Mouse (Mus musculus) hindbrain, postnatal 0 days (tissue): ENCODE measurements around the gene Olfr1022. TPM values are rescaled to one million over a fixed set of nuclear protein-coding genes. Genes with fewer than 3 reads are reported as not detected.

ENCODE experiments used
- ATAC-seq: fragments of 200-750 bp; cut with Nextera tagmentation; 2 replicates; pipeline ENCODE4 v1.8.0; 2017; ENCODE audit warnings: mild to moderate bottlenecking, moderate TSS enrichment, moderate library complexity
- DNase-seq: peaks from one replicate; pipeline ENCODE4 v3.0.0-alpha.2; 2015; ENCODE audit warnings: low spot score
- H3K27ac ChIP-seq: fragments of 300-500 bp; sonication (generic); 2 replicates; pipeline ENCODE4 v1.5.1; 2014; ENCODE audit warnings: mild to moderate bottlenecking
- H3K27me3 ChIP-seq: fragments of 300-500 bp; sonication (generic); 2 replicates; pipeline ENCODE4 v1.6.1; 2014; ENCODE audit warnings: low read length, mixed read lengths; ENCODE audit not compliant: insufficient read depth
- H3K36me3 ChIP-seq: fragments of 300-500 bp; sonication (generic); 2 replicates; pipeline ENCODE4 v1.6.1; 2014; ENCODE audit warnings: low read length, mixed read lengths; ENCODE audit not compliant: insufficient read depth
- H3K4me1 ChIP-seq: fragments of 300-500 bp; sonication (generic); 2 replicates; pipeline ENCODE4 v1.6.1; 2014; ENCODE audit warnings: antibody characterized with exemption, low read length, mixed read lengths; ENCODE audit not compliant: insufficient read depth
- H3K4me2 ChIP-seq: fragments of 300-500 bp; sonication (generic); 2 replicates; pipeline ENCODE4 v1.6.1; 2014; ENCODE audit warnings: low read depth, mild to moderate bottlenecking, low read length, moderate library complexity, mixed read lengths
- H3K4me3 ChIP-seq: fragments of 300-500 bp; sonication (generic); 2 replicates; pipeline ENCODE4 v1.5.1; 2014; ENCODE audit warnings: low read length
- H3K9ac ChIP-seq: fragments of 300-500 bp; sonication (generic); replicated peaks from 2 replicates; pipeline ENCODE4 v1.6.1; 2014; ENCODE audit warnings: mild to moderate bottlenecking, low read length, moderate library complexity, mixed read lengths
- H3K9me3 ChIP-seq: fragments of 300-500 bp; sonication (generic); 2 replicates; pipeline ENCODE4 v1.6.1; 2016; ENCODE audit warnings: low read length, mixed read lengths
- CTCF ChIP-seq: IDR thresholded peaks from 2 replicates; pipeline ENCODE4 v1.5.1; 2016; ENCODE audit warnings: antibody characterized with exemption, control low read depth, low read depth
- WGBS: fragments of 180-500 bp; shearing (Covaris S2); extraction: QIAGEN DNeasy Blood & Tissue Kit; methylation state at CpG from one replicate; pipeline ENCODE4 v1.1.7; 2014; 5-methylcytosine and 5-hydroxymethylcytosine counted together
- polyA plus RNA-seq: library from polyadenylated mRNA; unstranded; fragments of >200 nt; fragmentation: Nextera tagmentation; extraction: Ambion mirVana; gene quantifications from 2 replicates; pipeline ENCODE4 v1.2.1, GENCODE M21; 2015
- total RNA-seq: library from RNA; depleted of rRNA; stranded (reverse); fragments of >200 nt; gene quantifications from 2 replicates; pipeline ENCODE4 v1.2.3, GENCODE M21; 2014; rRNA removed

Olfr1022 gene
- total RNA-seq (not detected in 2 replicates), polyA plus RNA-seq (not detected in 2 replicates)

DNA sequence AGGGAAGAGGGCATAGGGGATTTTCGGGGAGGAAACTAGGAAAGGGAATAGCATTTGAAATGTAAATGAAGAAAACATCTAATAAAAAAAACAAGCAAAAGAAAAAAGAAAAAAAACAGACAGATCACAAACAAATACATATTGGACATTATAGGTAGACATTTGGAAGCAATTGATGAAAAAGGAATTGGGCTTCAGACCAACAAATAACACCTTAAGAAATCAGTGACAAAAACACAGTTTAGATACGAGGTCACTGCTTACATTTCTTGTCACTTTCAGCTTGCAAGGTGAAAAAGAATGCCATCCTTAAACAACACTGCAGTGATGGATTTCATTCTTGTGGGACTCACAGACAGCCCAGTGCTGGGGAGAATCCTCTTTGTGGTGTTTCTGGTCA is at the start of gene Olfr1022:
Olfr1022 (plus strand) TSS at position 301 of the 400 bp plus-strand sequence.
- H3K27ac ChIP-seq: no peak within 1 kb of the TSS
- WGBS: 53% methylated on average over 2 of the region's 2 CpGs
- H3K36me3 ChIP-seq: no peaks in the 10 kb centered on the region
- no peak for TF ChIP-seq CTCF
- H3K4me2 ChIP-seq: no peak within 1 kb of the TSS
- DNase-seq (no peak), ATAC-seq (no peak)
- H3K27me3 ChIP-seq: no peaks in the 10 kb centered on the region
- H3K9ac ChIP-seq: no peak within 1 kb of the TSS
- H3K9me3 ChIP-seq: no peaks in the 10 kb centered on the region
- H3K4me3 ChIP-seq: no peak within 1 kb of the TSS
- H3K4me1 ChIP-seq: no peaks in the 10 kb centered on the region

DNA sequence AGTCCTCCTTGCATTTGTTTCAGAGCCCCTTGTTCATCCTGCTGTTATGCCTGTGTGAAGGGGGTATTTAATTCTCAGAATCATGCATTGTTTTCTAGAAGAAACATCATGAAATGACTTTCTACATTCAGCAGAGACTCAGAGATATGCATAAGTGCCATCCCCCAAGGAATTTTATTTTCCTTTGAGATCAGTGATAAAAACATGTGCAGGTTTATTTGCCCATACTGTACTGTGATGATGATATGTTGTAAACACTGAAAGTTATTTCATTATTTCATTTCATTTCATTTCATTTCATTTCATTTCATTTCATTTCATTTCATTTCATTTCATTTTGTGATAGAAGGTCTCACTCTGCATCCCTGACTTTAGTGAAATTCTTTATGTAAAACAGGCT is 23.0 kb upstream of the Olfr1022 start, which contains the start of gene Olfr1019:
Olfr1019 (minus strand) TSS at position 101 of the 400 bp plus-strand sequence.
- Histone ChIP-seq H3K36me3 (no peaks in the 10 kb centered on the region), H3K4me1 (no peaks in the 10 kb centered on the region)
- no peak for ATAC-seq

DNA sequence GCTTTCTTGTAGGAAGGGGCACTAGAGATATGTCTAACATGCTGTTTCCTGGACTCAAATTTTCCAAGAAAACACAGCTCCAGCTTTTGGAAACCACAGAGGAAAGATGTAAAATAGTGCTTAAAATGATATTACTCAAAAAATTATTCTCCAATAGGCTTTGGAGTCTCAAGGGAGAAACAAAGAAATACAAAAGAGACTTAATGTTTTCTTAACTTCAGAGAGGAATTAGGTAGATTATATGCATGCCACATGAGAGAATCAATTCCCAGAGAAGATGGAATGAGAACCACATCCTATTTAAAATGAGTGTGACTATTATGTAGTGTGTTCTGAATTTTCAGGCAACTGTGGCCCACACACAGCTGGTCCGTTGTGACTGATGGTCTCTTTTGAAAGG is 21.7 kb upstream of the Olfr1022 start, which contains the start of gene Olfr1020:
Olfr1020 (plus strand) TSS at position 301 of the 400 bp plus-strand sequence.
- no peak for DNase-seq
- whole genome bisulfite sequencing: 86% methylated on average over 1 of the region's 1 CpGs
- TF ChIP-seq CTCF: no peak

More for the DNA sequence above, 23.0 kb upstream of the Olfr1022 start, which contains the start of gene Olfr1019:
- H3K9ac ChIP-seq: no peak within 1 kb of the TSS
- no peak within 1 kb of the TSS for H3K4me3 ChIP-seq
- H3K9me3 ChIP-seq: no peaks in the 10 kb centered on the region
- no peaks in the 10 kb centered on the region for H3K27me3 ChIP-seq
- no peak for TF ChIP-seq CTCF
- H3K4me2 ChIP-seq: no peak within 1 kb of the TSS
- no peak for DNase-seq
- no peak within 1 kb of the TSS for H3K27ac ChIP-seq

DNA sequence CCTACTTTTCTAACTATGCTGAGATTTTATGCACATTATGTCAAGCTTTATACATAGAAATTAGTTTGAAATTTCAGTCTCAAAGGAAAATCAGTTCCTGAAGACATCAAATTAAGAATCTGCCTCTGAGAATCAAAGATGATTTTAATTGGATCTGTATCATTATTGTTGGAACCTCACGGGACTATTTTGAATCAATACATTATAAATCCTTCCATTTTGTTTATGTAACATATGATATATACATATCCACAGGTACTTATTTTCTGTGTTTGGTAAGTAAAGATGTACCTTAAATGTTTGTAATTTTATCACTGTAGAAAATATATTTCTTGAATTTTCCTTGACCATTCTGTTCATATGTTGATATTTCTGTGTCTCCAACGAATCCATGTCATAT is 16.9 kb downstream of the Olfr1022 start, which contains the start of gene Olfr1023:
Olfr1023 (plus strand) TSS at position 301 of the 400 bp plus-strand sequence.
- Histone ChIP-seq H3K36me3 (no peaks in the 10 kb centered on the region), H3K27me3 (no peaks in the 10 kb centered on the region), H3K9ac (no peak within 1 kb of the TSS), H3K4me1 (no peaks in the 10 kb centered on the region), H3K27ac (no peak within 1 kb of the TSS), H3K4me3 (no peak within 1 kb of the TSS), H3K9me3 (no peaks in the 10 kb centered on the region), H3K4me2 (no peak within 1 kb of the TSS)
- ATAC-seq (no peak), DNase-seq (no peak)
- 74% methylated on average over 2 of the region's 2 CpGs for WGBS
- no peak for TF ChIP-seq CTCF

More for the DNA sequence above, 21.7 kb upstream of the Olfr1022 start, which contains the start of gene Olfr1020:
- Histone ChIP-seq H3K4me1 (no peaks in the 10 kb centered on the region), H3K36me3 (no peaks in the 10 kb centered on the region), H3K27ac (no peak within 1 kb of the TSS), H3K9ac (no peak within 1 kb of the TSS), H3K4me2 (no peak within 1 kb of the TSS), H3K9me3 (no peaks in the 10 kb centered on the region), H3K27me3 (no peaks in the 10 kb centered on the region), H3K4me3 (no peak within 1 kb of the TSS)
- ATAC-seq: no peak

DNA sequence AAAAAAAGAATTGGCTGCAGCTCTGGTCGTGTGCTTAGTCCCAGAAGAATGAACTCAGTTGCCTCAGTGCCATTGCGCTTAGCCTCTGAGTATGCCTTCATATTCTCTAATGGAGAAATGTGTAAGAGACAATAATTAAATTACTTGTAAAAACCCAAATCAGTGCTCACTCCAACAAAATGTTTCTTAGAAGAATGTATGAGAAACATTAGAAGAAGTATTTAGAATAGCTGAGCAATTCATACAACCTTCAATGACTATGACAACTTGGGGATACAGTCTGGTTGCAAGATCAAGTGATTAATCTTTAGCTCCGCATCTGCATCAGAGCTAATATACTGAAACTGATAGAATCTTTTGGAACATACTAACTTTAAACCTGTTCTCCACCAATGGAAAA is 36.6 kb downstream of the Olfr1022 start, which contains the start of gene Olfr1024:
Olfr1024 (minus strand) TSS at position 101 of the 400 bp plus-strand sequence.
- no peak for TF ChIP-seq CTCF
- no peaks in the 10 kb centered on the region for H3K27me3 ChIP-seq
- ATAC-seq (no peak), DNase-seq (no peak)
- WGBS: 87% methylated on average over 3 of the region's 3 CpGs
- H3K36me3 ChIP-seq: no peaks in the 10 kb centered on the region
- H3K4me2 ChIP-seq: no peak within 1 kb of the TSS
- H3K4me1 ChIP-seq: no peaks in the 10 kb centered on the region
- no peaks in the 10 kb centered on the region for H3K9me3 ChIP-seq
- H3K9ac ChIP-seq: no peak within 1 kb of the TSS
- no peak within 1 kb of the TSS for H3K4me3 ChIP-seq
- no peak within 1 kb of the TSS for H3K27ac ChIP-seq

DNA sequence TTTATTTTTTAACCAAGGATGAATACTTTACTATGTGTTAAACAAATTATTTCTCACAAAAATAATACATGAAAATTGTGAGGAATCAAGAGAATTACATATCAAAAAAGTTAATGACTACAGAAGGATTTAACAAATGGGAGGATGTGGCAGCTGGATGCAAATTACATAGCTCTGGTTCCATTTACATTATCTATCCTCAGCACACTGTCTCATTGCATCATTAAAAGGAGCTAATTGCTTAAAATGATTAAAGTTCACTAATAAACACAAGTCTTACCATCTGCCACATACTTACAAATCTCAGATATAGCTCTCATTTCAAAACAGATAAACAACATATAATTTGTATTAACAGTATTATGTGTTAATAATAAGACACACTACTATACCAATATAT is 44.8 kb downstream of the Olfr1022 start:
- H3K27ac ChIP-seq: no peak overlapping the region
- H3K4me2 ChIP-seq: no peak overlapping the region
- H3K36me3 ChIP-seq: no peaks in the 10 kb centered on the region
- no peak overlapping the region for H3K4me3 ChIP-seq
- ATAC-seq (no peak), DNase-seq (no peak)
- H3K9ac ChIP-seq: no peak overlapping the region
- no peaks in the 10 kb centered on the region for H3K9me3 ChIP-seq
- H3K4me1 ChIP-seq: no peaks in the 10 kb centered on the region
- no peaks in the 10 kb centered on the region for H3K27me3 ChIP-seq
- TF ChIP-seq CTCF: no peak

DNA sequence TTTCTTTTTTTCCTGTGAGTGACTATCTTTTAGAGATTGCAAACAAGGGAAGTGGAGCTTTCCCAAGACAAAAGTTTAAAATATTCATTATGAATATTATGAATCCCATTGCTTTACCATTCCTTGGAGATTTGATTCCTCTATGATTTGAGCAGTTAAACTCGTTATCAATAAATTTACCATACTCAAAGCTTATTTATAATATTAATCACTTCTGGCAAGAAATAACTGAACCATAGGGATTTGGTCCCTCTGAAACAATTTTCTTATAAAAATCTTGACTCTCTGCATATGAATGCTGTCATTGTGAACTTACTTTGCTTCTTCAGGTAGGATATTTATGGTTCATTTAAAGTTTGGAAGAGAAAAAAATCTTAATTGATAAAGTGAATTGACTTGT is 46.5 kb downstream of the Olfr1022 start, which contains the start of gene Olfr1025-ps1:
Olfr1025-ps1 (plus strand) TSS at position 301 of the 400 bp plus-strand sequence.
- Histone ChIP-seq H3K36me3 (no peaks in the 10 kb centered on the region), H3K27me3 (no peaks in the 10 kb centered on the region), H3K4me2 (no peak within 1 kb of the TSS), H3K9ac (no peak within 1 kb of the TSS), H3K4me3 (no peak within 1 kb of the TSS), H3K4me1 (no peaks in the 10 kb centered on the region), H3K9me3 (no peaks in the 10 kb centered on the region), H3K27ac (no peak within 1 kb of the TSS)
- DNase-seq (no peak), ATAC-seq (no peak)
- 52% methylated on average over 1 of the region's 1 CpGs for WGBS
- TF ChIP-seq CTCF: no peak

Other genes starting within 250 kb of the Olfr1022 start
- not detected in 2 replicates for gene Olfr1002, start 217.9 kb upstream of the Olfr1022 start, total RNA-seq
- not detected in 2 replicates for gene Olfr1002, start 217.9 kb upstream of the Olfr1022 start, polyA plus RNA-seq
- gene Olfr154, start 204.1 kb upstream of the Olfr1022 start, total RNA-seq: not detected in 2 replicates
- not detected in 2 replicates for gene Olfr154, start 204.1 kb upstream of the Olfr1022 start, polyA plus RNA-seq
- not detected in 2 replicates for gene Olfr1006, start 189.8 kb upstream of the Olfr1022 start, total RNA-seq
- not detected in 2 replicates for gene Olfr1006, start 189.8 kb upstream of the Olfr1022 start, polyA plus RNA-seq
- gene Olfr1008, start 179.2 kb upstream of the Olfr1022 start, total RNA-seq: not detected in 2 replicates
- not detected in 2 replicates for gene Olfr1008, start 179.2 kb upstream of the Olfr1022 start, polyA plus RNA-seq
- gene Olfr1009, start 153.2 kb upstream of the Olfr1022 start, total RNA-seq: not detected in 2 replicates
- gene Olfr1009, start 153.2 kb upstream of the Olfr1022 start, polyA plus RNA-seq: not detected in 2 replicates
- not detected in 2 replicates for gene Olfr1012, start 105.8 kb upstream of the Olfr1022 start, total RNA-seq
- not detected in 2 replicates for gene Olfr1012, start 105.8 kb upstream of the Olfr1022 start, polyA plus RNA-seq
- gene Olfr1013, start 101.5 kb upstream of the Olfr1022 start, total RNA-seq: not detected in 2 replicates
- gene Olfr1013, start 101.5 kb upstream of the Olfr1022 start, polyA plus RNA-seq: not detected in 2 replicates
- not detected in 2 replicates for gene Olfr1014, start 95.9 kb upstream of the Olfr1022 start, total RNA-seq
- gene Olfr1014, start 95.9 kb upstream of the Olfr1022 start, polyA plus RNA-seq: not detected in 2 replicates
- gene Olfr1015, start 86.6 kb upstream of the Olfr1022 start, total RNA-seq: not detected in 2 replicates
- gene Olfr1015, start 86.6 kb upstream of the Olfr1022 start, polyA plus RNA-seq: not detected in 2 replicates
- gene Olfr1016, start 66.0 kb upstream of the Olfr1022 start, total RNA-seq: not detected in 2 replicates
- not detected in 2 replicates for gene Olfr1016, start 66.0 kb upstream of the Olfr1022 start, polyA plus RNA-seq
- not detected in 2 replicates for gene Olfr1018, start 50.1 kb upstream of the Olfr1022 start, total RNA-seq
- gene Olfr1018, start 50.1 kb upstream of the Olfr1022 start, polyA plus RNA-seq: not detected in 2 replicates
- not detected in 2 replicates for gene Olfr1019, start 23.1 kb upstream of the Olfr1022 start, total RNA-seq
- gene Olfr1019, start 23.1 kb upstream of the Olfr1022 start, polyA plus RNA-seq: not detected in 2 replicates
- not detected in 2 replicates for gene Olfr1020, start 21.6 kb upstream of the Olfr1022 start, total RNA-seq
- gene Olfr1020, start 21.6 kb upstream of the Olfr1022 start, polyA plus RNA-seq: not detected in 2 replicates
- gene Olfr1023, start 17.0 kb downstream of the Olfr1022 start, total RNA-seq: not detected in 2 replicates
- gene Olfr1023, start 17.0 kb downstream of the Olfr1022 start, polyA plus RNA-seq: not detected in 2 replicates
- gene Olfr1024, start 36.5 kb downstream of the Olfr1022 start, total RNA-seq: not detected in 2 replicates
- not detected in 2 replicates for gene Olfr1024, start 36.5 kb downstream of the Olfr1022 start, polyA plus RNA-seq
- not detected in 2 replicates for gene Olfr1025-ps1, start 46.6 kb downstream of the Olfr1022 start, total RNA-seq
- not detected in 2 replicates for gene Olfr1025-ps1, start 46.6 kb downstream of the Olfr1022 start, polyA plus RNA-seq
- not detected in 2 replicates for gene Olfr1026, start 53.0 kb downstream of the Olfr1022 start, total RNA-seq
- gene Olfr1026, start 53.0 kb downstream of the Olfr1022 start, polyA plus RNA-seq: not detected in 2 replicates
- not detected in 2 replicates for gene Olfr1028, start 81.8 kb downstream of the Olfr1022 start, total RNA-seq
- not detected in 2 replicates for gene Olfr1028, start 81.8 kb downstream of the Olfr1022 start, polyA plus RNA-seq
- gene Olfr1029, start 105.3 kb downstream of the Olfr1022 start, total RNA-seq: not detected in 2 replicates
- not detected in 2 replicates for gene Olfr1029, start 105.3 kb downstream of the Olfr1022 start, polyA plus RNA-seq
- not detected in 2 replicates for gene Olfr1030, start 110.7 kb downstream of the Olfr1022 start, total RNA-seq
- gene Olfr1030, start 110.7 kb downstream of the Olfr1022 start, polyA plus RNA-seq: not detected in 2 replicates
- gene Olfr1031, start 121.7 kb downstream of the Olfr1022 start, total RNA-seq: not detected in 2 replicates
- not detected in 2 replicates for gene Olfr1031, start 121.7 kb downstream of the Olfr1022 start, polyA plus RNA-seq
- not detected in 2 replicates for gene Olfr1032, start 136.9 kb downstream of the Olfr1022 start, total RNA-seq
- gene Olfr1032, start 136.9 kb downstream of the Olfr1022 start, polyA plus RNA-seq: not detected in 2 replicates
- gene Olfr1033, start 152.0 kb downstream of the Olfr1022 start, total RNA-seq: 0.21 and 1.1 TPM in 2 replicates
- 0.29 and 1.6 TPM in 2 replicates for gene Olfr1033, start 152.0 kb downstream of the Olfr1022 start, polyA plus RNA-seq
- gene Olfr1034, start 177.3 kb downstream of the Olfr1022 start, total RNA-seq: 0.05 TPM in 1 of 2 replicates, not detected in the other
- 0.04 TPM in 1 of 2 replicates, not detected in the other for gene Olfr1034, start 177.3 kb downstream of the Olfr1022 start, polyA plus RNA-seq
- not detected in 2 replicates for gene Olfr1036, start 205.4 kb downstream of the Olfr1022 start, total RNA-seq
- gene Olfr1036, start 205.4 kb downstream of the Olfr1022 start, polyA plus RNA-seq: not detected in 2 replicates
- gene Olfr1037, start 218.8 kb downstream of the Olfr1022 start, total RNA-seq: not detected in 2 replicates
- not detected in 2 replicates for gene Olfr1037, start 218.8 kb downstream of the Olfr1022 start, polyA plus RNA-seq